Mouse (Mus musculus): ENCODE data around the gene Cntn4. TPM values are rescaled to one million over a fixed set of nuclear protein-coding genes. Genes with fewer than 3 reads are reported as not detected.

Cntn4 gene
- 2.9 and 3.3 TPM in 2 replicates for polyA plus RNA-seq (2015; fragmentation: Nextera tagmentation; extraction: Ambion mirVana)

- Histone ChIP-seq H3K4me1 (replicated peaks; ENCODE audit: insufficient read depth, low read length) (no peaks in the 10 kb centered on the region), H3K4me2 (ENCODE audit: low read length) (peak within 1 kb of the TSS; percentile 58), H3K36me3 (ENCODE audit: insufficient read depth, low read length) (no peaks in the 10 kb centered on the region), H3K9me3 (replicated peaks; ENCODE audit: low read length) (no peaks in the 10 kb centered on the region), H3K4me3 (replicated peaks; ENCODE audit: low read depth, low read length) (peak within 1 kb of the TSS; percentile 24), H3K27me3 (ENCODE audit: insufficient read depth, low read length) (peaks cover 20% of the 10 kb centered on the region; the same call in 1 of the 2 replicates), H3K27ac (no peak within 1 kb of the TSS), H3K9ac (ENCODE audit: low read depth, low read length) (no peak within 1 kb of the TSS)
- 1% methylated on average over 39 of the region's 40 CpGs for WGBS
- no peak for TF ChIP-seq CTCF (IDR thresholded peaks at IDR 0.05; ENCODE audit: low read depth)
- ATAC-seq (replicated peaks; ENCODE audit: low FRiP score, low read depth) = peak; percentile 57
- DNase-seq (ENCODE audit: low spot score) = no peak
These were observed at the start of gene Cntn4 for GRCm38 (mm10) chr6:105677149-105678031. Gene Cntn4, plus strand, starts transcription at chr6:105677660.

- DNase-seq (ENCODE audit: low spot score) = no peak
- Histone ChIP-seq H3K4me3 (replicated peaks; ENCODE audit: low read depth, low read length) (no peak overlapping the region), H3K4me2 (ENCODE audit: low read length) (no peak overlapping the region), H3K9ac (ENCODE audit: low read depth, low read length) (no peak overlapping the region), H3K4me1 (replicated peaks; ENCODE audit: insufficient read depth, low read length) (no peaks in the 10 kb centered on the region), H3K27me3 (ENCODE audit: insufficient read depth, low read length) (peaks cover 20% of the 10 kb centered on the region; the same call in 1 of the 2 replicates), H3K36me3 (ENCODE audit: insufficient read depth, low read length) (no peaks in the 10 kb centered on the region), H3K9me3 (replicated peaks; ENCODE audit: low read length) (no peaks in the 10 kb centered on the region), H3K27ac (no peak overlapping the region)
- no peak for ATAC-seq (replicated peaks; ENCODE audit: low FRiP score, low read depth)
- TF ChIP-seq CTCF (IDR thresholded peaks at IDR 0.05; ENCODE audit: low read depth) = no peak
- WGBS = 65% methylated on average over 4 of the region's 4 CpGs
These were observed 3.2 kb upstream of the Cntn4 start for GRCm38 (mm10) chr6:105674276-105674675.

- Histone ChIP-seq H3K4me3 (replicated peaks; ENCODE audit: low read depth, low read length) (no peak overlapping the region), H3K36me3 (ENCODE audit: insufficient read depth, low read length) (no peaks in the 10 kb centered on the region), H3K4me1 (replicated peaks; ENCODE audit: insufficient read depth, low read length) (no peaks in the 10 kb centered on the region), H3K9ac (ENCODE audit: low read depth, low read length) (no peak overlapping the region), H3K4me2 (ENCODE audit: low read length) (no peak overlapping the region), H3K27ac (no peak overlapping the region), H3K27me3 (ENCODE audit: insufficient read depth, low read length) (peaks cover 20% of the 10 kb centered on the region; the same call in 1 of the 2 replicates), H3K9me3 (replicated peaks; ENCODE audit: low read length) (no peaks in the 10 kb centered on the region)
- WGBS = 44% methylated on average over 3 of the region's 3 CpGs
- no peak for TF ChIP-seq CTCF (IDR thresholded peaks at IDR 0.05; ENCODE audit: low read depth)
- DNase-seq (ENCODE audit: low spot score) (no peak), ATAC-seq (replicated peaks; ENCODE audit: low FRiP score, low read depth) (no peak)
These were observed 2.4 kb upstream of the Cntn4 start for GRCm38 (mm10) chr6:105675099-105675498.

GRCm38 (mm10) chr6:105676637-105677036 lies 823 bp upstream of the Cntn4 start:
- no peak for TF ChIP-seq CTCF (IDR thresholded peaks at IDR 0.05; ENCODE audit: low read depth)
- Histone ChIP-seq H3K4me3 (replicated peaks; ENCODE audit: low read depth, low read length) (no peak overlapping the region), H3K9ac (ENCODE audit: low read depth, low read length) (no peak overlapping the region), H3K36me3 (ENCODE audit: insufficient read depth, low read length) (no peaks in the 10 kb centered on the region), H3K4me2 (ENCODE audit: low read length) (no peak overlapping the region), H3K9me3 (replicated peaks; ENCODE audit: low read length) (no peaks in the 10 kb centered on the region), H3K27me3 (ENCODE audit: insufficient read depth, low read length) (peaks cover 20% of the 10 kb centered on the region; the same call in 1 of the 2 replicates), H3K27ac (no peak overlapping the region), H3K4me1 (replicated peaks; ENCODE audit: insufficient read depth, low read length) (no peaks in the 10 kb centered on the region)
- DNase-seq (ENCODE audit: low spot score) = no peak
- no peak for ATAC-seq (replicated peaks; ENCODE audit: low FRiP score, low read depth)
- WGBS = 23% methylated on average over 5 of the region's 5 CpGs

GRCm38 (mm10) chr6:105678778-105679177 lies 1.3 kb downstream of the Cntn4 start:
- no peak for ATAC-seq (replicated peaks; ENCODE audit: low FRiP score, low read depth)
- H3K9ac ChIP-seq (ENCODE audit: low read depth, low read length) = no peak overlapping the region
- H3K27me3 ChIP-seq (ENCODE audit: insufficient read depth, low read length) = peaks cover 20% of the 10 kb centered on the region; the same call in 1 of the 2 replicates
- no peak overlapping the region for H3K27ac ChIP-seq
- WGBS = 12% methylated on average over 5 of the region's 5 CpGs
- H3K4me1 ChIP-seq (replicated peaks; ENCODE audit: insufficient read depth, low read length) = no peaks in the 10 kb centered on the region
- no peaks in the 10 kb centered on the region for H3K9me3 ChIP-seq (replicated peaks; ENCODE audit: low read length)
- no peak for DNase-seq (ENCODE audit: low spot score)
- no peaks in the 10 kb centered on the region for H3K36me3 ChIP-seq (ENCODE audit: insufficient read depth, low read length)
- H3K4me3 ChIP-seq (replicated peaks; ENCODE audit: low read depth, low read length) = no peak overlapping the region
- H3K4me2 ChIP-seq (ENCODE audit: low read length) = no peak overlapping the region
- TF ChIP-seq CTCF (IDR thresholded peaks at IDR 0.05; ENCODE audit: low read depth) = no peak

GRCm38 (mm10) chr6:105681496-105681895 lies 4.0 kb downstream of the Cntn4 start:
- WGBS = 55% methylated on average over 2 of the region's 2 CpGs
- TF ChIP-seq CTCF (IDR thresholded peaks at IDR 0.05; ENCODE audit: low read depth) = no peak
- Histone ChIP-seq H3K9ac (ENCODE audit: low read depth, low read length) (no peak overlapping the region), H3K4me1 (replicated peaks; ENCODE audit: insufficient read depth, low read length) (no peaks in the 10 kb centered on the region), H3K27me3 (ENCODE audit: insufficient read depth, low read length) (peaks cover 20% of the 10 kb centered on the region; the same call in 1 of the 2 replicates), H3K4me3 (replicated peaks; ENCODE audit: low read depth, low read length) (no peak overlapping the region), H3K36me3 (ENCODE audit: insufficient read depth, low read length) (no peaks in the 10 kb centered on the region), H3K27ac (no peak overlapping the region), H3K9me3 (replicated peaks; ENCODE audit: low read length) (no peaks in the 10 kb centered on the region), H3K4me2 (ENCODE audit: low read length) (no peak overlapping the region)
- DNase-seq (ENCODE audit: low spot score) (no peak), ATAC-seq (replicated peaks; ENCODE audit: low FRiP score, low read depth) (no peak)

Measured in kidney, postnatal 0 days (tissue).